Mouse (Mus musculus) right cerebral cortex, postnatal 36 days (tissue): Measurements from ENCODE around the gene Elp5.

Experiments
- DNase-seq, 2 experiments: peaks; one replicate each; pipeline ENCODE4 v3.0.0; 2022; ENCODE audit warnings: low spot score in 2 of 2, mixed read lengths in 1 of 2

Elp5 gene

DNA sequence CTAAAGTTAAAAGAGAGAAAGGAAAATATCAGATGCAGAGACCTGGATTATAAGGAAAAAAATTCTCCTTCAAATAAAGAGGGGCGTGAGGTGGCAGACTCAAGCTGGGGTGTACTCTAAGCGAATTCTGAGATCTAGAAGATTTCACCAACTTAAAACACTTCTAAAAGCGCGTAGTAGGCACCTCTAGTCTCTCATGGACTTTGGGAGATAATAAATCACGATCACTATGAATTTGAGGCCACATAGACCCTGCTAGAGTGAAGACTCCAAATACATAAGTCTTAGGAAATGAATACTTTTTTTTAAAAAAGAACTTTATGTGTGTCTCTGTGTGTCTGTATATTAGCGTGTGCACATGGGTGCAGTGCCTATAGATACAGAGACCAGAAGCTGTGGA is 33.4 kb upstream of the Elp5 start:
- no peak for DNase-seq

DNA sequence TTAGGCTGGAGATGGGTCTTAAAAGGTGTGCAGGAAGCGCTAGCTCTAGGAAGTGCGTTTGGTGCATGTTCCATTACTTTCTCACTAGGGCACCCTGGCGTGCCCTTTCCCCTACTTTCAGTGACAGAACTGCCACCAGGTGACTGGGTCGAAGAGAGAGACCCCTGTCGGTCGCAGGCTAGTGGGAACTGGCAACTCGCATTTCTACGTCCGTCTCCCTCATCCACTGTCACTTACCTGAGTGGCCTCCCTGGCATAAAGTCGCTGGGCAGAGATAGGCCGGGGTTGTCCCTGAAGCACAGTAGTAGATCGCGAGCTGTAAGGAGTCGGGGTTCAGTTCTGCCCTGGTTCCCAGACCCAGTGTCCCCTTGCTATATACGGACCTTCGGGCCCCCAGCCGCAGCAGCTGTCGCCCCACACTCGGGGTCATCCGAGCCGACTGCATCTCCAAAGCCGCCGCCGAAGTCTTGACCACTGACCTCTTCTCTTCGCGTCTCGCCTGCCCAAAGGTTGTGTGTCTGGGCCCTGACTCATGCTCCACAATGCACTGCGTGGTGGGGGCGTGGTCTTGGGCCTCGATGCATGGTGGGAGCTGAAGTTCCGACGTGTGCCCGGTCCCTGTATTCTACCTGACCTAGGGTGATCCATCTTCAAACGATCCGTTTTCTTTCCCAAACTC is 32.7 kb upstream of the Elp5 start, which contains the start of gene Acadvl:
Gene Acadvl, minus strand, starts transcription at position 532 of the 679 bp plus-strand sequence.
- peak; percentile 84 to 85 for DNase-seq

GRCm38 (mm10) chr11:70014051-70014450 is 31.7 kb upstream of the Elp5 start:
- DNase-seq = no peak

DNA sequence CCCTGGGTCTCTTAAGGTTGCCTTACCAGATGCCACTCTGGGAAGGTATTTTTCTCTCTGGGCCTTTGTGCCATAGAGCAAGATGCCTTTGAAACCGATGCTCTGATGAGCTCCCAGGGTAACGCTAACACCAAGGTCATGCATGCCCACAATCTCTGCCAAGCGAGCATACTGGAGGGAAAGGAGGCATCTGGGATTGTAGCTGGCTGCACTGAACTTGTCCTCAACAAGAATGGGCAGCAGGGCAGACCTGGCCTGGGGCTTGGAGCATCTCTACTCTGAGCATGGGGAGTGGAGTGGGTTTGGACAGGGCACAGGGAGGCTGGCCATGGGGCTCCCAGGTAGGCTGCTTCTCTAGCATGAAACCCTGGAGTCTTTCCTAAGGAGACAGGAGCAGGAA is 31.1 kb upstream of the Elp5 start:
- DNase-seq = no peak

DNA sequence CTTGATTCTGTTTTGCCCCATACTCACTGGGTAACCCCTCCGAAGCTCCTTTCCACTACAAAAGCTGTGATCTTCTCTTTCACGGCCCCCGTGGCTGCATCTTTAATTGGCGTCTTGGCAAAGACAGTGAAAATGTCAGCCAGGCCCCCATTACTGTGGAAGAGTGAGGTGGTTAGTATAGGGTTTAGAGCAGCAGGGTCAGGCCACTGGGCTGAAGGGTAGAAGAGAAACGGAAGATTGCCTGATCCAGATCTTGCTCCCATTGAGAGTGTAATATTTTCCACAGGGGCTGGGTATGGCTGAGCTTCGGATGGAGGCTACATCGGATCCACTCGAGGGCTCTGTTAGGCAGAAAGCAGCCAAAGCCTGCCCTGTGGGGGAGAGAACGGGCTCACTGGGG is 30.6 kb upstream of the Elp5 start:
- DNase-seq = no peak

GRCm38 (mm10) chr11:70010961-70011360 is 28.6 kb upstream of the Elp5 start:
- no peak for DNase-seq

DNA sequence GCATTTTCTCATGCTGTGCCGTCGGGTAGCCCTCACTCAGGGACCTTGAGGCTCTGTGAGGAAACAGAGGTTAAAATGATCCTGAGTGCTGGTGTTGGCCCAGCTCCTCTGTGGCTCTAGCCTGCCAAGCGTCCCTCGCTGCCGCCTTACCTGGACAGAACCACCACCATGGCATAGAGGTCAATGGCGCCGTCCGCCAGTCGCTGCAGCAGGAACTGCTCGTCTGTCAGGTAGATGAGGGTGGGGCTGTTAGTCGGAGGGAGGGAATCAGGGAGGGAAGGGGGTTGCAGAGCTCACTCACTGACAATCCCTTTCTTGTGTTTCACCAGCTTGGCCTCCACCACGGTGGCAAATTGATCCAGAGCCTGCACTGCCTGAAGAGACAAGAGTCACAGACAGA is 28.2 kb upstream of the Elp5 start:
- no peak for DNase-seq

DNA sequence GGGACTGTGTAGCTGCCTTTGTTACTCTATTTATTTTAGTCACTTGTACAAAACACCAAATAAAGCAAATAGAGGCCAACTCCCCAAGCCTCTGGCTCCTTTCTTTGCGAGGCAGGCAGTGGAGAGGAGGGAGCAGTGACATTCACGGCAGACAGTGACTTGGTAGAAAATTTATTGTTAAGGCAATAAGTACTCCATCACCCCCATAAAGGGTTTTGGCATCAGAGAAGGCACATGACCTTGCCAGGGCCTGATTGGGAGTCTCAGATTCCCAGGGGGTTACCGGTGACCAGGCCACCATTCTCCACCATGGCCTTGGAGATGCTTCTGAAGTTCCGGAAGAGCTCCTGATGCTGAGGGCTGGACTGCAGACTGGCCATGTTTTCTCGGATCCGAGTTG is 27.7 kb upstream of the Elp5 start:
- DNase-seq = no peak

GRCm38 (mm10) chr11:70005521-70005920 is 23.2 kb upstream of the Elp5 start:
- no peak for DNase-seq

- no peak for DNase-seq
Observed at GRCm38 (mm10) chr11:70002471-70002870, 20.2 kb upstream of the Elp5 start.

DNA sequence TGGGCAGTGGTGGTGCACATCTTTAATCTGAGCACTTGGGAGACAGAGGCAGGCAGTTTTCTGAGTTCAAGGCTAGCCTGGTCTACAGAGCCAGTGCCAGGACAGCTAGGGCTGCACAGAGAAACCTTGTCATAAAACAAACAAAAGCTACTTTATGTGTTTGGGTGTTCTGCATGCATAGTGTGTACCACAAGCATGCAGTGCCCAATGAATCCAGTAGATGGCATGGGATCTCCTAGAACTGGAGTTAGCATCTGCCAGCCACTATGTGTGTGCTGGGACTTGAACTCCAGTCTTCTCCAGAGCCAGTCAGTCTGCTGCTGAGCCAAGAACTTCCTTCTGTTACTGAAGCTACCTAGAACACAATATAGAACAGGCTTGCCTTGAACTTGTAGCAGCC is 19.5 kb upstream of the Elp5 start:
- no peak for DNase-seq

DNA sequence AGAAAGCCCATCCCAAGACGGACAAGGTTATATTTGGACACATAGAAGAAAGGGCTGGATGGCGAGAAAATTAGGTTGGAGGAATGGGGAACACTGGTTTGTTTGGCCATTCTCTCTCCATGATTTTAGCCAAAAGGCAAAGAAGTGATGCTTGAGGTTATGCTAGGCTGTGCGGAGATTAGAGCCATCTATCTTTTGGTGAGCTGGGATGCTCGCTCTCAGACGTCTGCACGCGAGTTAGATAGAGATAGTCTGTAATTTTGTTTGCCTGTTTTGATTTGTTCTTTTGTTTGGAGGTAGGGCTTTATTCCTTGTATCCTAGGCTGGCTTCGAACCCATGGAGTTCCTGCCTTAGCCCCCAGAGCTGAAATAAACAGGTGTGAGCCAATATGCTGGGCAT is 18.8 kb upstream of the Elp5 start:
- DNase-seq = no peak

DNA sequence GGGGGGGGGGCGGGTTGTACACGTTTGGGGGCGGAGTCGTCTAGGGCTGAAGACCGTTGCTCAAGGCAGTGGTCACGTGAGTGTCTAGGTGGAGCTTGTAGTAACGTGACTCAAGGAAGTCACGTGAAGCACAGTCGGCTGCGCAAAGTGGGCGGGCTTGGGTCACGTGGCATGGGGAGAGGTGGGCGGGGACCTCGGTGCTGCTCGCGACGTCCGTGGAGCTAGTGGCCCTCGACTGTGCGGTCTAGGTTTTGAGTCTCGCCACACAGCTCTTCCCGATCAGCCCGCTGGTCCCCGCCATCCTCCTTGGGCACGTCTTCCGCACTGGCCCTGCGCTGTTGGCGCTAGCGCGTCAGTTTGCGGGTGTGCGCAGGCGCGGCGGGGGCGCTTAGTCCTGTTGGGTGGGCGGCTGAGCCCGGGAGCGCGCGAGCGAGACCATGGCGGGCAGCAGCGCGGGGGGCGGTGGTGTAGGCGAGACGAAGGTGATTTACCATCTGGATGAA is 18.1 kb upstream of the Elp5 start, which contains the start of gene Dvl2:
Gene Dvl2, plus strand, starts transcription at position 200 of the 503 bp plus-strand sequence.
- DNase-seq = peak; percentile 89 to 93

DNA sequence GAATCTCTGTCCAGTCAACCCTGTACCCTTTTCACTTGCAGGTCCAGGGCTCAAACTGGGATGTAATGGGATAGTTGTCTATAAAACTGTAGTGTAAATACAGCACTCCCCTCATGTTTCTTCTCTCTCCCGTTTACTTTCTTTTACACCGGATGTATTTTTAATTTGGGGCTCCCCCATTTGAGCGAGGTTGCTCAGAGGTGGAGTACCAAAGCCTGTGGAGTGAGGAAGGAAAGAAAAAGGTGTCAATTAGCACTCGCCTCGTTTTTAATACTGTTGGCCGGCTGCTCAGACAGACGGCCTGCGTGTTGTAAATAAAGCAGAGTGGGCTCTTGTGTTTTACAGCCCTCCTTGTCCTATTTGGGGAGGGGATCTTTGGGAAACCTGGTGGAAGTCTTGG is 17.3 kb upstream of the Elp5 start:
- DNase-seq = no peak

GRCm38 (mm10) chr11:69998567-69999491 is 16.5 kb upstream of the Elp5 start:
- no peak for DNase-seq

DNA sequence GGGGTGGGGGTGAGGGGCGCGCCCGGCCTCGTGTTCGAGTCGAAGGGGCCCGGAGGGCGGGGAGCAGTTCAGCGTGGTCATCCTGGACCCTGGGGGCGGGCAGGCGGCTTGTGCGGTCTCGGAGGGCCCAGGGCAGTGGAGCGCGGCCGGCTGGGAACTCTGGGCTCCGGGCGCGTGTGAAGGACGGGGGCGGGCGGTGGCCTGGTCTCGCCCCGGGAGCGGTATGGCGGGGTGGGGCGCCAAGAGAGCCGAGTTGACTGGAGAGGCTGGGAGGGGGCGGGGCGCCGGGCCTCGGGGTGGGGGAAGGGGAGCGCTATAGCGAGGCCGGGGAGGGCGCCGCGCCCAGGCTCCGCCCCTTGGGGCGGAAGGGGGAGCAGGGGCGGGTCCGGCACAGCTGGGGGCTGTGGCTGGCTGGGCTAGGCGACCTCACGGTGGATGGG is 14.8 kb upstream of the Elp5 start:
- no peak for DNase-seq

DNA sequence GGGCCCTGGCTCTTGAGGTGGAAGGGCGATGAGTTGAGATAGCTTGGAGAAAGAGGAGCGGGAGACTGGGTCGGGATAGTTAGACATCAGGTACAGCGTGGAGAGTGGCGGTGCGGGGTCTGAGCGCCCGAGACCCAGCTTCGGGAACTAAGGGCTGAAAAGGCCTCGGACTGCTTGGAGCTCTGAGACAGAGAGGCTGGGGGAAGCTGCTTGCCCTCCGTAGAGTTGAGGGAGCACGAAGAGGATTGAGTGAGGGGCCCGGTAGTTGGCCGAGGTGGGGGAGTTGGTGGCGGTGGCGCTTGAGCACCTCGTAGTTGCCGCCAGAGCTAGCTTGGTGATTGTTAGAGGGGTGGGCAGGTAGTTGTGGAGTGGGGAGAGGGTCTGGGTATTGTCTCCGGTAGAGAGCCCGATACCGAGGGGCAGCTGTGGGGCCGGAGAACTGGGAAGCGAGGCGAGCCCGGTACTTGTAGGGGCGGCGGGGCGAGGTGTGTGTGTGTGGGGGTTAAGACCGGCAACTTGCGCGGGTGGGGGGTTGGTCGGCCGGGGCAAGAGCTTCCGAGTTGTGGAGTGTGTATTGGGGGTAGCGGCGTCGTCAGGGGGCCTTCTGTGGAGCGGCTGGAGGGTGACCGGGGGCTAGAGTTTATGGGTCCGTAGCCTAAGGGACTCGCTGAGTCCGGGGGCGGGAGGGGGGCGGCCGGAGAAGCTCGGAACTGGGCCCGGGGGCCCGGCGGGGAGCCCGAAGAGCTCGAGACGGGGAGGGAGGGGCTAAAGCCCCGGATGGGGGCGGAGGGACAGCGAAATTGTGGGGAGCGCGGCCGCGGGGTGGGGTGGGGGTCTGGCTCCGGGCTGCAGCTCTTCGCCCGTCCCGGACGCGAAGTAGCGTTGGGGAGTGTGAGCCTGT is 14.1 kb upstream of the Elp5 start:
- no peak for DNase-seq

GRCm38 (mm10) chr11:69995391-69995960 is 13.2 kb upstream of the Elp5 start, which contains the start of gene Phf23:
Phf23 (plus strand) TSS chr11:69995777.
- peak; percentile 96 to 98 for DNase-seq

GRCm38 (mm10) chr11:69994401-69995090 is 12.2 kb upstream of the Elp5 start:
- no peak for DNase-seq

GRCm38 (mm10) chr11:69992932-69993331 is 10.6 kb upstream of the Elp5 start:
- no peak for DNase-seq

GRCm38 (mm10) chr11:69992396-69992795 is 10.1 kb upstream of the Elp5 start:
- no peak for DNase-seq
